Mouse (Mus musculus) liver, embryonic 14.5 days (tissue): ENCODE data around the gene Bin2.

Experiments
- CTCF ChIP-seq: IDR thresholded peaks from 2 replicates; pipeline ENCODE4 v1.5.1; 2016; ENCODE audit warnings: antibody characterized with exemption, low read depth, control low read depth
- EP300 ChIP-seq: IDR thresholded peaks from 2 replicates; pipeline ENCODE4 v1.6.1; 2016; ENCODE audit warnings: antibody characterized with exemption, low read depth

DNA sequence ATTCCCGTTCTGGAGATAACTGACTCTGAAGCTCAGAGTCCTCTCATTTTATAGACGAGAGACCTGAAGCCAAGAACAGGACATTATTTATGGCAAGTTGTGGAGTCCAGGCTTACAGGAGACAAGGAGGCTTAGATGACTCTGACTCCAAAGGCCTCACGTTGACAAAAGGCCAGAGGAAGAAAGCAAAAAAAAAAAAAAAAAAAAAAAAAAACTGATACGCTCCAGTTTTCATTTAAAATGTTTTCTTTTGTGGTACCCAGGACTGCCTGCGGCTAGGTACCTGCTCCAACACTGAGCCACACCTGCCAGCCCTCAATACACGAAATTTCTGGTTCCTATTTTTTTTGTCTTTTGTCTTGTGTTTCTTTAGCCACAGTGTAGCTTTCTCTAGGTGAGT, 1.9 kb downstream of the Bin2 start:
- TF ChIP-seq CTCF (no peak), EP300 (no peak)
